Mouse (Mus musculus) stomach, embryonic 14.5 days (tissue): ENCODE measurements around the gene R3hdm2. TPM values are rescaled to one million over a fixed set of nuclear protein-coding genes. Genes with fewer than 3 reads are reported as not detected.

Experiments
- ATAC-seq: fragments of 200-750 bp; cut with Nextera tagmentation; 2 replicates; pipeline ENCODE4 v1.8.0; 2017; ENCODE audit warnings: low read depth, moderate TSS enrichment; ENCODE audit not compliant: insufficient number of reproducible peaks, insufficient read depth, low FRiP score
- H3K27ac ChIP-seq: fragments of 300-500 bp; sonication (generic); 2 replicates; pipeline ENCODE4 v1.5.1; 2014; ENCODE audit warnings: mild to moderate bottlenecking, low read length, moderate library complexity, mixed read lengths
- H3K27me3 ChIP-seq: fragments of 300-500 bp; sonication (generic); 2 replicates; pipeline ENCODE4 v1.6.1; 2014; ENCODE audit warnings: low read length, control low read depth, mixed read lengths; ENCODE audit not compliant: control insufficient read depth, insufficient read depth
- H3K36me3 ChIP-seq: fragments of 300-500 bp; sonication (generic); 2 replicates; pipeline ENCODE4 v1.6.1; 2014; ENCODE audit warnings: mild to moderate bottlenecking, control low read depth, low read length, moderate library complexity, mixed read lengths; ENCODE audit not compliant: control insufficient read depth, insufficient read depth
- H3K4me1 ChIP-seq: fragments of 300-500 bp; sonication (generic); 2 replicates; pipeline ENCODE4 v1.6.1; 2014; ENCODE audit warnings: low read length, control low read depth, mixed read lengths; ENCODE audit not compliant: control insufficient read depth, insufficient read depth
- H3K4me2 ChIP-seq: fragments of 300-500 bp; sonication (generic); replicated peaks from 2 replicates; pipeline ENCODE4 v1.6.1; 2014; ENCODE audit warnings: low read depth, low read length, control low read depth
- H3K4me3 ChIP-seq: fragments of 300-500 bp; sonication (generic); 2 replicates; pipeline ENCODE4 v1.5.1; 2014; ENCODE audit warnings: low read depth, low read length, control low read depth
- H3K9ac ChIP-seq: fragments of 300-500 bp; sonication (generic); replicated peaks from 2 replicates; pipeline ENCODE4 v1.6.1; 2014; ENCODE audit warnings: low read depth, mild to moderate bottlenecking, control low read depth, low read length, moderate library complexity, mixed read lengths
- H3K9me3 ChIP-seq: fragments of 300-500 bp; sonication (generic); 2 replicates; pipeline ENCODE4 v1.6.1; 2016; ENCODE audit warnings: low read depth, low read length, control low read depth; ENCODE audit not compliant: control insufficient read depth
- WGBS: fragments of 180-500 bp; shearing (Covaris S2); extraction: QIAGEN DNeasy Blood & Tissue Kit; methylation state at CpG from one replicate; pipeline ENCODE4 v1.1.7; 2014; 5-methylcytosine and 5-hydroxymethylcytosine counted together
- polyA plus RNA-seq: library from polyadenylated mRNA; unstranded; fragments of >200 nt; fragmentation: Nextera tagmentation; extraction: Ambion mirVana; gene quantifications from 2 replicates; pipeline ENCODE4 v1.2.1, GENCODE M21; 2014

R3hdm2 gene
- polyA plus RNA-seq, 1 experiment from 2014 or later, result 37.3 TPM

DNA sequence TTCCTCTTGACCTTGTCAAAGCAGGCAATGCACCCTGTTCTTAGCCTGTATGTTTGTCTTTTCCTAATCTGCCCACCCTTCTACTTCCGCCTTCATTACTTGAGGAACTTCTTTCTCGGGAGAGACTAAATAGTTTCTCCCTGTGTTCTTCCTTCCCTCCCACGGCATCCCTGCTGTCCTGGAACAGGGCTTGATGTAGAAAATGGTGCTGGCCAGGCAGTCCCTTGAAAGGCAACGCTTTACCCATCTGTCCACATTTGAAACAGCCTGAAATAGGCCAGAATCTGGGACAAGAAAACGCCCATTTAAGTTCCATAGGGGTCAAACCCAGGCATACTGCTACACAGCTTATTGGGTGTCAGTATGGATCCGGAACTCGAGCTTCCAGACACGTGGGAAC, 30.3 kb upstream of the R3hdm2 start:
- H3K36me3 ChIP-seq, result no peaks in the 10 kb centered on the region
- H3K4me2 ChIP-seq, result no peak overlapping the region
- H3K27me3 ChIP-seq, result no peaks in the 10 kb centered on the region
- no peak overlapping the region for H3K9ac ChIP-seq
- no peak overlapping the region for H3K4me3 ChIP-seq
- H3K9me3 ChIP-seq, result no peaks in the 10 kb centered on the region
- H3K4me1 ChIP-seq, result no peaks in the 10 kb centered on the region
- H3K27ac ChIP-seq, result no peak overlapping the region
- 76% methylated on average over 8 of the region's 8 CpGs for WGBS
- no peak for ATAC-seq

DNA sequence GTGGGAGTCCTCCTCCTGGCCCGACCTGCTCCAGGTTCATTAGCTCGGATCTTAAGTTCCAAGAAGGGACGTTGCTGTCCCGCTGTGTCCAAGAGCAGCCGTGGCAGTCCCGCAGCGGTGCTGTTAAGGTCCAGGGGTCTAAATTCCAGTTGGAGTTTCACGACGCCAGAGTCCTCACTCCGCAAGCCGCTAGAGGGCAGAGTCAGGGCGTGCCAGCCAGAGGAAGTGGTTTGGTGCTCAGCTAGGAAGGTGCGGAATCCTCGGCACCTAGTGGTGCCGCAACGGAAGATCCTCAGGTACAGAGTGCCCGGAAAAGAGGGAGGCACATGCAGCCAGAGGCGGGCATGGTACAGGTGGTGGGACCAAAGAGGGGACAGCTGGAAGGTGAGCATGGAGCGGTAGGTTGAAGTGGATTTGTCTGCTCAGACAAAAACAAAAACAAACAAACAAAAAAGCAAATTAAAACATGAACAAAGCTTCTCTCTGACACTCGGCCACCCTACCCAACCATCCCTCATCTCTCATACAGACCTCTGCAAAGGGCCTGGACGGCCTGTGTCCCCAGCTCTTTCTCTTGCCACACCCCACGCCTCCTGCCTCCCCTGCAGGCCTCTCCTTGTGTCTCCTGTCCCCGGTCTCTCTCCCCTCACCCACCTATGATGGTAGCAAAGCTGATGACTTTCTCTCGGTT, 29.4 kb upstream of the R3hdm2 start:
- Histone ChIP-seq H3K9me3 (no peaks in the 10 kb centered on the region), H3K4me1 (no peaks in the 10 kb centered on the region), H3K9ac (no peak overlapping the region), H3K27ac (no peak overlapping the region), H3K4me2 (peak overlapping the region; percentile 45), H3K27me3 (no peaks in the 10 kb centered on the region), H3K4me3 (no peak overlapping the region), H3K36me3 (no peaks in the 10 kb centered on the region)
- peak; percentile 77; the same call in 1 of the 2 replicates for ATAC-seq
- WGBS, result 11% methylated on average over 24 of the region's 24 CpGs

DNA sequence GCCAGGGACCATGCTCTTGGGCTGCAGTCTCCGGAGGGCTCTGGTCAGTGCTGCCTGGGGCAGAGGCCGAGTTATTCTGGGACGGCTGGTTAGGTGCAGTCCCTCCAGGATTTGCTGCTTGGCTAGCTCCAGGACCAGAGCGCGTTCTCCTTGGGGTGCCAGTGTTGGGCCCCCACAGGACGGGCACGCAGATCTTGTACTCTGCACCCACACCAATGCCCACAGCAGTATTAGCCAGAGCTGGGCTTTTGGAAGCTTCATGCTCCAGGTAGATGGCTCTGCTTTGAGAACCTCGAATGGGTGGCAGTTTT, 28.9 kb upstream of the R3hdm2 start:
- Histone ChIP-seq H3K4me1 (no peaks in the 10 kb centered on the region), H3K27me3 (no peaks in the 10 kb centered on the region), H3K9ac (no peak overlapping the region), H3K36me3 (no peaks in the 10 kb centered on the region), H3K4me2 (no peak overlapping the region), H3K4me3 (no peak overlapping the region), H3K9me3 (no peaks in the 10 kb centered on the region), H3K27ac (no peak overlapping the region)
- ATAC-seq, result no peak
- WGBS, result 81% methylated on average over 8 of the region's 8 CpGs

DNA sequence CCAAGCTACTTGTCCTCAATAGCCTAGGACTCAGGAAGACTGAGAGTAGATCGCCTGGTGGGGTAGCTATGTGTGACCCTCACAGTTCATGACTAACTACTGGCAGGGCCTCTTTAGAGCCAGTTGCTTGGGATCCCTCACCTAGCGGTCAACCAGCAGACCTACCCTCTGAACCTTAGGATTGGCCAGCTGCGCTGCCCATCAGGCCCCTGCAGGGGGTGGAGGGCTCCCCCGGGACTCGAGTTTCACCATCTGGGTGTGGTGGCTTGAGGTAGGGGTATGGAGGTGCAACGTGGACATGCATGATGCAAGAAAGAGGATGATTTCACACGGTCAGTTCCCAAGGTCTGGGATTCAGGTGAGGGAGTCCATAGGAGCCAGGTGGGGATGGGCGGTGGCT, 28.4 kb upstream of the R3hdm2 start:
- no peaks in the 10 kb centered on the region for H3K9me3 ChIP-seq
- H3K27ac ChIP-seq, result no peak overlapping the region
- H3K36me3 ChIP-seq, result no peaks in the 10 kb centered on the region
- no peak for ATAC-seq
- 64% methylated on average over 8 of the region's 8 CpGs for WGBS
- no peak overlapping the region for H3K4me2 ChIP-seq
- no peak overlapping the region for H3K9ac ChIP-seq
- H3K27me3 ChIP-seq, result no peaks in the 10 kb centered on the region
- no peaks in the 10 kb centered on the region for H3K4me1 ChIP-seq
- H3K4me3 ChIP-seq, result no peak overlapping the region

DNA sequence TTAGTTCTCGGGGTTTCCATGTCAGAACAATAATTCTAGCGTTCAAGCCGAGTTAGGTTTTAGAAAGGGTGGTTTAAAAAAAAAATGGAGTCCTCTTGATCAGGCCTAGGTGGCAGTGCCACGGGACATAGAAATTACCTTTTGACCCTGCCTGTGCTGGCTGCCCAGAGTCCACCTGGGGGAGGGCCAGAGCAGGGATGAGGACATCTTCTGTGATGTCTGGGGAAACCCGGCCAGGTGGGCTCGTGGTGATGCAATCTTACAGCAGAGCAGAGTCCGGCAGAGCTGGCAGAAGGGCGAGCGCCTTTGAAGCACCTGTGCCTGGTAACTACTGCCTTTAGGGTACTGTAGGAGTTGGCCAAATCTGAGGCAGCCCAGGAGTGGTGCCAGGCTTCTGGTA, 27.9 kb upstream of the R3hdm2 start:
- no peak overlapping the region for H3K9ac ChIP-seq
- whole genome bisulfite sequencing, result 83% methylated on average over 9 of the region's 9 CpGs
- H3K36me3 ChIP-seq, result no peaks in the 10 kb centered on the region
- H3K4me2 ChIP-seq, result no peak overlapping the region
- H3K9me3 ChIP-seq, result no peaks in the 10 kb centered on the region
- H3K27ac ChIP-seq, result no peak overlapping the region
- H3K4me1 ChIP-seq, result no peaks in the 10 kb centered on the region
- no peaks in the 10 kb centered on the region for H3K27me3 ChIP-seq
- no peak for ATAC-seq
- H3K4me3 ChIP-seq, result no peak overlapping the region

DNA sequence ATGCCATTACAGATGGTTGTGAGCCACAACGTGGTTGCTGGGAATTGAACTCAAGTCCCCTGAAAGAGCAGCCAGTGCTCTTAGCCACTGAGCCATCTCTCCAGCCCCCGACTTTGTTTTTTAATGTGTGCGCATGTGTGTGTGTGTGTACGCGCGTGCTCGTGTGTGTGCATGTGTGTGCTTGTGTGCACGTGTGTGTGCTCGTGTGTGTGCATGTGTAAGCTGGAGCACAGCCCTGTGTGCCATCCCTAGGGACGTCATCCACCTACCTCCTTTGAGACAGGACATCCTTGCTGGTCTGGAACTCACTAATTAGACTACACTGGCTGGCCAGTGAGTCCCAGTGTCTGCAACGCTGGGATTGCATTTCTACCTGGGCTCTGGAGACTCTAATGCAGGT, 27.4 kb upstream of the R3hdm2 start:
- Histone ChIP-seq H3K9me3 (no peaks in the 10 kb centered on the region), H3K4me1 (no peaks in the 10 kb centered on the region), H3K27ac (no peak overlapping the region), H3K27me3 (no peaks in the 10 kb centered on the region), H3K36me3 (no peaks in the 10 kb centered on the region), H3K9ac (no peak overlapping the region), H3K4me3 (no peak overlapping the region), H3K4me2 (no peak overlapping the region)
- no peak for ATAC-seq
- 91% methylated on average over 11 of the region's 11 CpGs for WGBS

DNA sequence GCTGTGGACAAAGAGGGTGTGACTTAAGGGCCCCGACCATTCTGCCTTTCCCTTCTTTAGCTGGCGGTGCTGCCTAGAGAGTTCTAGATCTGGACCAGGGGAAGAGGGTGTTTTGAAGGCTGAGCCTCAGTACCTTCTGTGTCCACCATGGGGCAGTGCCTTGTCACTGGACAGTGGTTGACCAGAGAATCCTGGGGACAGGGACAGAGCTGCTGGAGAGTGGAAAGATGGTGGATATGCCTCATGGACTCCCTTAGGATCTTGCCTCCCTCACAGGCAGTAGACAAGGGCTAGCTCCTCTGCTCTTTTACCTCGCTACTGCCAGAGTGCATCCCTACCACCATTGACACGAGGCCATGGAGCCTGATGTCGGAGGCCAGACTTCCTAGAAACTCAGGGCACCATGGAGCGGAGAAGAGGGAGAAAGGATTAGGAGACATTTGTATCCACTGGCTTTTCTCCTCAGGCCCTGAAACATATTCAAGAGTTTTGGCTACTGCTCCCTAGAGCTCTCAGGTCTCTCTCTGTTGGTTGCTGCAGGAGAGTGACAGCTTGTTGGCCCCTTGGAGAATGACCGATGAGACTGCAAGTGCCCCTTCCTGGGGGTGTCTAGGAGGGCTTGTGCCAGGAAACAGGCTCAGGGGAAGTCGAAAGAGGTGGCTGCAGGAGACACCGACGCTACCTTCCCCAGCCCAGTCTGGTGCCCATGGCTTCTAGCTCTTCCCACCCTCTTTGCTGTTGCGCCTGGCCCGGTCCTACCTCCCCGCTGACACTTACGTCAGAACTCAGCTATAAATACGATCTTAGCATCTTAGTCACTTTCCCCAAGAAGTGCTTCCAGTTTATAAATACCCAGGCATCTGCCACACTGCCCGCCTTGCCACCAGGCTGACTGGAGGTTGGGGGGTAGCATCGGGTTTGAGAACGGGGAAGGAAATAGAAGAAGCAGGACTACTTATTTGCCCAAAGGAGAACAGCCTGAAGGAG, 25.9 kb upstream of the R3hdm2 start, which contains the start of gene Inhbe:
Inhbe (minus strand) TSS at position 503 of the 987 bp plus-strand sequence.
- H3K9ac ChIP-seq, result no peak within 1 kb of the TSS
- 76% methylated on average over 18 of the region's 18 CpGs for WGBS
- H3K4me3 ChIP-seq, result no peak within 1 kb of the TSS
- H3K27me3 ChIP-seq, result no peaks in the 10 kb centered on the region
- ATAC-seq, result no peak
- no peak within 1 kb of the TSS for H3K4me2 ChIP-seq
- H3K4me1 ChIP-seq, result no peaks in the 10 kb centered on the region
- H3K27ac ChIP-seq, result no peak within 1 kb of the TSS
- no peaks in the 10 kb centered on the region for H3K9me3 ChIP-seq
- no peaks in the 10 kb centered on the region for H3K36me3 ChIP-seq

DNA sequence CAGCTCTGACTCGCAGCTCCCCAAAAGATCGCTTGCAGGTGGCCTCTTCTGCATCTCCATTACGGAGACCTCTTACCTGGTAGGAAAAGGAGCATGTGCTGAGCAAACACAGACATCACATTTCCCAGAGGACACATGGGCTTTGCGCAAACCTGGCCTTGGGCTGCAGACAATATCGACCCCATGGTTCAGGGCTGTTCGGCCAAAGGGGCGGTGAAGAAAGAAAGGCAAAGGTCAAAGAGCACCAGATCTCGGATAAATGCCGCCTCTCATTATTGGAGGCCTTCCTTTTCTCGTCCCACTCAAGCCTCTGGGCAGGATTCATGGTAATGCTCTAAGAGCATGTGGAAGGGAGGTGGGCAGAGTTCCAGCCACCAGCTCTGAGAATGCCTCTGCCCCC, 24.8 kb upstream of the R3hdm2 start:
- H3K4me3 ChIP-seq, result no peak overlapping the region
- no peaks in the 10 kb centered on the region for H3K4me1 ChIP-seq
- H3K36me3 ChIP-seq, result no peaks in the 10 kb centered on the region
- H3K4me2 ChIP-seq, result no peak overlapping the region
- ATAC-seq, result no peak
- 68% methylated on average over 10 of the region's 10 CpGs for WGBS
- H3K27me3 ChIP-seq, result no peaks in the 10 kb centered on the region
- no peaks in the 10 kb centered on the region for H3K9me3 ChIP-seq
- H3K27ac ChIP-seq, result no peak overlapping the region
- H3K9ac ChIP-seq, result no peak overlapping the region
